Mouse (Mus musculus) liver, adult (tissue): ENCODE results near the gene Anxa2.

Source experiments
- GATA4 ChIP-seq: IDR thresholded peaks from 2 replicates; pipeline ENCODE4 v1.6.1; 2014; ENCODE audit warnings: mild to moderate bottlenecking, low read length; ENCODE audit not compliant: insufficient replicate concordance

The Anxa2 gene

GRCm38 (mm10) chr9:69453066-69453900 lies at the start of gene Anxa2:
Anxa2 (plus strand) TSS chr9:69453620.
- no peak; the same call in 1 of the 2 replicates for TF ChIP-seq GATA4

GRCm38 (mm10) chr9:69404671-69405070 lies 48.7 kb upstream of the Anxa2 start:
- TF ChIP-seq GATA4, result no peak

- no peak for TF ChIP-seq GATA4
Observed at GRCm38 (mm10) chr9:69419476-69419875, 33.9 kb upstream of the Anxa2 start.

GRCm38 (mm10) chr9:69430531-69430930 lies 22.9 kb upstream of the Anxa2 start:
- TF ChIP-seq GATA4, result no peak

- TF ChIP-seq GATA4, result no peak
Observed at GRCm38 (mm10) chr9:69431863-69432555, 21.4 kb upstream of the Anxa2 start.

DNA sequence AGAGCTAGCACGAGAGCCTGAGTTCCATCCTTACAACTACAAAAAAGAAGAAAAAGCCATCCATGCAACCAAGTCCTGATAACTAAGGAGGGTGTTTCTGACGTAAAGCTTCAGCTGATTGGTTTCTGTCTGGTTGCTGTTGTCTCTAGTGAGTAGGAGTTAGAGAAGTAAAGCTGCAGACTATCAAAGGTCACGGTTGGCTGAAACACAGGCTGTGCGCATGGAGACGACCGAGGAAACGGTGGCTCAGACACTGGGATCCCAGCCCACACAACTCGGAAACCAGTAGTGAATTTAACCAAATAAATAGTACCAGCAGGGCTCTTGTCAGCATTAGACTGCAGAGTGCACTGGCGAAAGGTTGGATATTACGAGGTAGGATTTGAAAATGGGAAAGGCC lies 18.2 kb upstream of the Anxa2 start:
- no peak for TF ChIP-seq GATA4

DNA sequence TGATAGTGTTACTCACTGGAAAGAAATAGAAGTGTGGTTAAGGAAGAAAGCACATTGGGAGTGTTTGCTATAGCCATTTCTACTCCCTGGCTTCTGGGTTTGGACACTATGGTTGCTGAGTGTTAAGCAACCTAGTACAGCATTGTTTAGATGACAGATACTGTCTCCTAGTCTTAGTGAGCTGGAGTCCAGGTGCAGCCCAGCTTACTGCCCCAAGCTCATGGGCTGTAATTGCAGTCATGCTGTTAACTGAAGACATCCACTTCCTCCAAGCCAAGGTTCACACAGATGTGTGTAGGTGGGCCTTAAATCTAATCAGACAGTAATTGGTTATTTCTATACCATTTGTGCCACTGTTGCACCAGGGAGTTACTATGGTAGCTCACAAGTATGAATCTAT lies 17.8 kb upstream of the Anxa2 start:
- no peak for TF ChIP-seq GATA4

DNA sequence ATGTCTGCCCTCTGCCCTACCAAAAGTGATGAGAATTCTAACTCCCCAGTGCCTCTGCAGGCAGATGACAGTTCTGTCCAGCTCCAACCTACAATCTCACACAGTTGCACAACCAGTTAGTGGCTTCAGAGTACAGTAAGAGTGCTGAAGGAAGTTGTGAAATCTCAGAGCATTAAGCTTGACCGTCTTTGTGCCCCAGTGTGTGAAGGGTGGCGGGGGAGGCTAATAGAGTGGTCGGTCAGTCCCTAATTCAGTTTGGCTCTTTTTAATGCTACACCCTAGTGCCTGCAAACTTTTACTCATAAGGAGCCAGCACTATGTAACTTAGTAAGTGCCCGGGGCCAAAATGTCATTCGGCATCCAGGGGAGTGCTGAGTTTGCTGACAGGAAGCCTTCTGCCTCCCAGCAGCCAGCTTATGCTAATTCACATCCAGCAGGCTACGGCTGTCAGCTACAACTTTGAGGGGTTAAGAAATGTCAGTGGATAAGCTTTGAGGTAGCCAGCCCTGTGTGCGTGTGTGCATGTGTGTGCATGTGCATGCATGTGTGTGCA lies 13.5 kb upstream of the Anxa2 start:
- no peak for TF ChIP-seq GATA4

- TF ChIP-seq GATA4, result no peak
Observed at GRCm38 (mm10) chr9:69442471-69443038, 10.9 kb upstream of the Anxa2 start.

DNA sequence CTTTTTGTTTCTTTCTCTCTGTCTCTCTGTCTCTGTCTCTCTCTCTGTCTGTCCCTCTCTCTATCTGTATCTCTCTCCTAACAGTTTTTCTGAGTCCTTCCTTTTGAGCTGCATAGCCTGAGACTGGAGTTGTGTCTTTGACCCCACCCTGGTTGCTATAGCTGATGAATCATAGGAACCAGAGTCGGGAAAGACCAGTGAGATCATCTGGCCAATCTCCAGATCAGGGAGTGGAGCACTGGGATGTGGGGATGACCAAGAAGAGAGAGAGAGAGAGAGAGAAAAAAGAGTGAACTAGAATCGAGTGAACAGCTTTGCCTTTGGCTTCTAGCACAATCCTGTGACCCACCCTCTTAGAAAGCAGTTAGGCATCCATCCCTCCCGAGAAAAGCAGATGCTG lies 10.2 kb upstream of the Anxa2 start:
- no peak for TF ChIP-seq GATA4

- no peak for TF ChIP-seq GATA4
Observed at GRCm38 (mm10) chr9:69448801-69449200, 4.6 kb upstream of the Anxa2 start.

DNA sequence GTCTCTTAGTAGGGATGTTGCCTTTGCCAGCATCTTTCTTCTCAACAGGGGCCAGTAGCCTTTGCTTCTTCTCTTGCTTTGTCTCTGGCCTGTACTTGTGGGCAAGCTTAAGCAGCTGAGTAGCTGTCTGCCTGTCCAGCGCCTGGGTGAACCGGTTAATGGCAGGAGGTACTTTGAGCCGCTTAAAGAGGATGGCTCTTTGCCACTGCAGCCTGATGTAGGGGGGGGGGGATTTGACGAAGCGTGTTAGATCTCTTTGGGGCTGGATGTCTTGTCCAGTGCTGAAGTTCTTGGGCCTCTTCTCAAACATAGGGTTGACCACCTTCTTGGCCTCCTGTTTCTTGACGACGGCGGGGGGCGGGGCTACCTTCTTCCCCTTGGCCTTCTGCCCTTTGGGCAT lies 2.8 kb upstream of the Anxa2 start:
- TF ChIP-seq GATA4, result no peak

GRCm38 (mm10) chr9:69451886-69452810 lies 1.3 kb upstream of the Anxa2 start:
- TF ChIP-seq GATA4, result no peak

DNA sequence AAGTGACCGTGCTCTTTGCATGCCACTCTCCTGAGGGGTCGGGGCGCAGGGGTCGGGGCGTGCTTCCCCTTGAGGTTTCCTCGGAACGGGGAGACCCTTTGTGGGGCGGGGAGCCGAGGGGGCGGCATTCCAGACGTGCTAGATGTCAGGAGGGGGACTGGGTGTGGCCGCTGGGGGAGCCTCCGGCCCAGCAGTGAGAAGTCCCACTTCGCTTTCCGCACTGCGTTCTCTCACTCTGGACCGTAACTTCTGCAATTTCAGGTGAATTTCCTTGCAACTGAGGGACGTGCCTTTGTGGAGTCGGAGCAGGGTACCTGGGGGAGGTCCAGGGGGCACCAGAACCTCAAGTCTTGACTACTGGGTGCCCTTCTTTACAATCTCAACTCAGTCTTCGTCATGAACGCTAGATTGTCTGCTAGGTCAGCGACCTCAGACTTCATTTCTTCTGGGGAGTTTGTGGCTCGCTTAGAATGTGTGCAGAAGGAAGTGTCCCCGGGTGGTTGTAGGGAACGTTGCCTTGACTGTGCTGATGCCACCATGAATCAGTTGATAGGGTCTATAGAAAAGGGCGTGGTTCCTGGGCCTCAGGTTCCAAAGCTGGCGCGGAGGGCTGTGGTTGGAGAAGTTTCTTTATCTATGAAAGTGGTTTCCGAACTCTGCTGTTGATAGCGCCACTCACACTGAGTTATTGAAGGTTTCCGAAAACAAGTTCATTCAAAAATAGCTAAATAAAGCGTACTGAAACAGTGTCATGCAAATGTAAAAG lies 664 bp downstream of the Anxa2 start:
- no peak for TF ChIP-seq GATA4
